9 mouse cellular contexts compared by ENCODE assay signal in genomic region chr7:51627001-51627631, GRCm38 (mm10). TPM values are rescaled to one million over a fixed set of nuclear protein-coding genes. Genes with fewer than 3 reads are reported as not detected.
A peak's percentile ranks its signal among the peaks of the same experiment; 100 is the strongest.
DNase-seq lines count a peak whose midpoint lies in the region; ATAC-seq and TF ChIP-seq lines count a peak whose summit lies in the region.
"Had no signal": no experiment of that assay in that cellular context is flagged by ENCODE, and none has a peak within 500 bp of the region (broad histone marks: within the 10 kb centered on the region; RNA-seq: fewer than 3 reads in every experiment).

No protein-coding gene starts in this region.

- H3K79me2 ChIP-seq in heart, adult 2 months (replicated peaks; ENCODE audit: control insufficient read depth, insufficient read depth, low read length) = no peaks in the 10 kb centered on the region

- H3K9ac ChIP-seq in ES-Bruce4 (ENCODE audit: low read depth, poor library complexity, severe bottlenecking) = no peak overlapping the region
- H3K9ac ChIP-seq in forebrain, embryonic 16.5 days (replicated peaks; ENCODE audit: low read depth, low read length) = peak overlapping the region; percentile 32
- peak overlapping the region; percentile 82 for H3K9ac ChIP-seq in midbrain, embryonic 13.5 days (replicated peaks)
- no peak overlapping the region for H3K9ac ChIP-seq in heart, adult 2 months (ENCODE audit: low read depth, low read length)
- H3K9ac ChIP-seq: liver, embryonic 14.5 days had no signal

- WGBS in forebrain, embryonic 16.5 days = under 1% methylated on average over 26 of the region's 26 CpGs
- WGBS in midbrain, embryonic 13.5 days = under 1% methylated on average over 26 of the region's 26 CpGs
- WGBS in heart, adult 2 months = 1% methylated on average over 26 of the region's 26 CpGs

- peak; percentile 74 for DNase-seq in R1 (ENCODE audit: low read depth, low spot score)
- DNase-seq in adrenal gland, postnatal 4 days (ENCODE audit: low spot score in 2 of 2) = no peak
- no peak for DNase-seq in heart, adult 2 months
- DNase-seq in kidney, adult 18-20 months = no peak

- H3K27ac ChIP-seq in ES-Bruce4 (ENCODE audit: insufficient read depth, low read length) = no peak overlapping the region
- peak overlapping the region; percentile 71 for H3K27ac ChIP-seq in forebrain, embryonic 16.5 days (ENCODE audit: low read length)
- peak overlapping the region; percentile 97 for H3K27ac ChIP-seq in midbrain, embryonic 13.5 days
- H3K27ac ChIP-seq in heart, adult 2 months = no peak overlapping the region
- H3K27ac ChIP-seq: liver, embryonic 14.5 days had no signal

- peak; percentile 68 for ATAC-seq in forebrain, embryonic 16.5 days
- ATAC-seq in midbrain, embryonic 13.5 days = peak; percentile 88
- ATAC-seq: inflammation-experienced regulatory T-cells, adult 6 months had no signal

- peaks cover 3% of the 10 kb centered on the region for H3K4me1 ChIP-seq in ES-Bruce4 (ENCODE audit: control insufficient read depth, insufficient read depth, low read length)
- peaks cover 22% of the 10 kb centered on the region for H3K4me1 ChIP-seq in forebrain, embryonic 16.5 days (replicated peaks; ENCODE audit: control insufficient read depth, insufficient read depth, low read length)
- H3K4me1 ChIP-seq in midbrain, embryonic 13.5 days (replicated peaks) = peaks cover 11% of the 10 kb centered on the region
- H3K4me1 ChIP-seq in heart, adult 2 months (ENCODE audit: control insufficient read depth, insufficient read depth, low read length) = no peaks in the 10 kb centered on the region

- no peaks in the 10 kb centered on the region for H3K9me3 ChIP-seq in ES-Bruce4 (replicated peaks; ENCODE audit: control insufficient read depth, insufficient read depth, low read length, poor library complexity, severe bottlenecking)
- no peaks in the 10 kb centered on the region for H3K9me3 ChIP-seq in forebrain, embryonic 16.5 days (ENCODE audit: control insufficient read depth, low read length)
- H3K9me3 ChIP-seq in midbrain, embryonic 13.5 days = no peaks in the 10 kb centered on the region

- H3K4me2 ChIP-seq in forebrain, embryonic 16.5 days (ENCODE audit: low read length) = peak overlapping the region; percentile 50
- H3K4me2 ChIP-seq in midbrain, embryonic 13.5 days (replicated peaks) = peak overlapping the region; percentile 66

- peak overlapping the region; percentile 35 for H3K4me3 ChIP-seq in ES-Bruce4 (ENCODE audit: low read depth, low read length)
- peak overlapping the region; percentile 46 for H3K4me3 ChIP-seq in forebrain, embryonic 16.5 days (replicated peaks; ENCODE audit: low read length)
- H3K4me3 ChIP-seq in midbrain, embryonic 13.5 days (replicated peaks) = peak overlapping the region; percentile 55
- H3K4me3 ChIP-seq in heart, adult 2 months = no peak overlapping the region

- TF ChIP-seq POLR2A in ES-Bruce4 (IDR thresholded peaks at IDR 0.05; ENCODE audit: insufficient read depth, low read length) = no peak
- no peak for TF ChIP-seq POLR2A in heart, adult 2 months (IDR thresholded peaks at IDR 0.05; ENCODE audit: insufficient read depth, low read depth, low read length)

- peaks cover 8% of the 10 kb centered on the region for H3K27me3 ChIP-seq in ES-Bruce4 (ENCODE audit: control insufficient read depth, insufficient read depth, low read length, poor library complexity, severe bottlenecking)
- H3K27me3 ChIP-seq in forebrain, embryonic 16.5 days (replicated peaks; ENCODE audit: control insufficient read depth, insufficient read depth, low read length) = peaks cover 18% of the 10 kb centered on the region
- peaks cover 73% of the 10 kb centered on the region for H3K27me3 ChIP-seq in midbrain, embryonic 13.5 days
- peaks cover 11% of the 10 kb centered on the region for H3K27me3 ChIP-seq in heart, adult 2 months (ENCODE audit: control insufficient read depth, insufficient read depth, low read length)

- 0 out of 2 replicates have a peak, but pooled peaks have one; percentile 12 for TF ChIP-seq EP300 in ES-Bruce4 (IDR thresholded peaks at IDR 0.05; ENCODE audit: insufficient read depth, low read depth, low read length)
- TF ChIP-seq EP300 in heart, adult 2 months (IDR thresholded peaks at IDR 0.05; ENCODE audit: insufficient read depth, low read depth, low read length) = no peak

- TF ChIP-seq CTCF in ES-Bruce4 (IDR thresholded peaks at IDR 0.05; ENCODE audit: low read depth, low read length) = no peak
- no peak for TF ChIP-seq CTCF in heart, adult 2 months (IDR thresholded peaks at IDR 0.05)

- intact Hi-C loops in heart, adult 2 months (cut with DNase I) = no loop called here

- no peaks in the 10 kb centered on the region for H3K36me3 ChIP-seq in ES-Bruce4 (ENCODE audit: control insufficient read depth, insufficient read depth, low read length, poor library complexity, severe bottlenecking)
- H3K36me3 ChIP-seq in forebrain, embryonic 16.5 days (ENCODE audit: control insufficient read depth, insufficient read depth) = no peaks in the 10 kb centered on the region
- H3K36me3 ChIP-seq in midbrain, embryonic 13.5 days = no peaks in the 10 kb centered on the region
- H3K36me3 ChIP-seq in heart, adult 2 months (ENCODE audit: control insufficient read depth, insufficient read depth, low read length) = no peaks in the 10 kb centered on the region

RNA-seq across cellular contexts. Expression of gene Slc17a6, which starts 5.3 kb away (rescaled TPM):
- polyA plus RNA-seq in ES-Bruce4 (2011; ENCODE audit: insufficient read depth, insufficient read length, low read depth, missing spikeins) = not detected in 2 replicates
- 40.5 and 52.7 TPM in 2 replicates for polyA plus RNA-seq in forebrain, embryonic 16.5 days (2015; fragmentation: Nextera tagmentation; extraction: Ambion mirVana)
- 76.8 and 92.2 TPM in 2 replicates for polyA plus RNA-seq in midbrain, embryonic 13.5 days (2015; fragmentation: Nextera tagmentation; extraction: Ambion mirVana)
- 1 to 10 TPM in 1 of 2 experiments, under 1 TPM in 1; 0.22 to 1.2 TPM for total RNA-seq in adrenal gland, postnatal 4 days (2021)
- total RNA-seq in heart, adult 2 months (2021) = not detected
- not detected in 2 replicates for polyA plus RNA-seq in heart, adult 2 months (2012; rRNA removed)
- polyA plus RNA-seq: inflammation-experienced regulatory T-cells, adult 6 months; liver, embryonic 14.5 days had no signal

Comparison
In these comparisons a context has a peak if more than half of its experiments do, and no peak if none do; other contexts are left out.
1. H3K27ac ChIP-seq: peak in forebrain, embryonic 16.5 days (single experiment) and midbrain, embryonic 13.5 days (single experiment); none in ES-Bruce4 (single experiment) and heart, adult 2 months (single experiment).
2. H3K9ac ChIP-seq: peak in forebrain, embryonic 16.5 days (single experiment) and midbrain, embryonic 13.5 days (single experiment); none in ES-Bruce4 (single experiment) and heart, adult 2 months (single experiment).
3. RNA of gene Slc17a6, which starts 5.3 kb away (polyA plus RNA-seq): 76.8 to 92.2 TPM in midbrain, embryonic 13.5 days and 40.5 to 52.7 TPM in forebrain, embryonic 16.5 days; not detected in ES-Bruce4 and not detected in heart, adult 2 months; every median in the first group is over 10 times any median in the second.